Mouse (Mus musculus): ENCODE data around the gene Hist1h2af. TPM values are rescaled to one million over a fixed set of nuclear protein-coding genes. Genes with fewer than 3 reads are reported as not detected.
A peak's percentile ranks its signal among the peaks of the same experiment; 100 is the strongest.
"Not testable (repeated sequence)": the region's sequence is repeated elsewhere in the genome, so short reads cannot be mapped to it uniquely, and the experiment has no call there.

Hist1h2af gene
- polyA plus RNA-seq, 1 experiment from 2014 or later: 4.3 TPM

GRCm38 (mm10) chr13:23575271-23575851, 41.7 kb downstream of the Hist1h2af start, which contains the start of gene Hist1h3d:
TSS of gene Hist1h3d (plus strand) at chr13:23575763.
- peak within 1 kb of the TSS; percentile 79 for H3K9ac ChIP-seq (replicated peaks; ENCODE audit: low read length)
- ATAC-seq (ENCODE audit: low FRiP score, low TSS enrichment): peak; percentile 69
- no peaks in the 10 kb centered on the region for H3K36me3 ChIP-seq (ENCODE audit: insufficient read depth, low read length)
- H3K27me3 ChIP-seq (ENCODE audit: insufficient read depth, low read length): no peaks in the 10 kb centered on the region
- peaks cover 15% of the 10 kb centered on the region for H3K4me1 ChIP-seq (ENCODE audit: insufficient read depth, low read length)
- H3K4me3 ChIP-seq (ENCODE audit: low read length): peak within 1 kb of the TSS; percentile 54
- under 1% methylated on average over 17 of the region's 18 CpGs for WGBS
- peak within 1 kb of the TSS; percentile 61 for H3K4me2 ChIP-seq (replicated peaks; ENCODE audit: low read depth, low read length)
- H3K27ac ChIP-seq (ENCODE audit: low read length): peak within 1 kb of the TSS; percentile 89
- H3K9me3 ChIP-seq (ENCODE audit: low read length): no peaks in the 10 kb centered on the region

GRCm38 (mm10) chr13:23575864-23576313, 42.2 kb downstream of the Hist1h2af start:
- ATAC-seq (ENCODE audit: low FRiP score, low TSS enrichment); H3K36me3 ChIP-seq (ENCODE audit: insufficient read depth, low read length); H3K27me3 ChIP-seq (ENCODE audit: insufficient read depth, low read length); H3K9me3 ChIP-seq (ENCODE audit: low read length): not testable (repeated sequence)
- Histone ChIP-seq H3K27ac (ENCODE audit: low read length) (peak overlapping the region; percentile 89), H3K9ac (replicated peaks; ENCODE audit: low read length) (peak overlapping the region; percentile 79), H3K4me3 (ENCODE audit: low read length) (peak overlapping the region; percentile 54), H3K4me1 (ENCODE audit: insufficient read depth, low read length) (peaks cover 15% of the 10 kb centered on the region), H3K4me2 (replicated peaks; ENCODE audit: low read depth, low read length) (peak overlapping the region; percentile 61)
- under 1% methylated on average over 8 of the region's 40 CpGs for WGBS

- peak overlapping the region; percentile 61 for H3K4me2 ChIP-seq (replicated peaks; ENCODE audit: low read depth, low read length)
- peak overlapping the region; percentile 54 for H3K4me3 ChIP-seq (ENCODE audit: low read length)
- peaks cover 15% of the 10 kb centered on the region for H3K4me1 ChIP-seq (ENCODE audit: insufficient read depth, low read length)
- WGBS: 7% methylated on average over 7 of the region's 7 CpGs
- H3K27ac ChIP-seq (ENCODE audit: low read length): peak overlapping the region; percentile 89
- ATAC-seq (ENCODE audit: low FRiP score, low TSS enrichment): no peak
- no peaks in the 10 kb centered on the region for H3K36me3 ChIP-seq (ENCODE audit: insufficient read depth, low read length)
- peak overlapping the region; percentile 79 for H3K9ac ChIP-seq (replicated peaks; ENCODE audit: low read length)
- no peaks in the 10 kb centered on the region for H3K9me3 ChIP-seq (ENCODE audit: low read length)
- H3K27me3 ChIP-seq (ENCODE audit: insufficient read depth, low read length): no peaks in the 10 kb centered on the region
Observed at GRCm38 (mm10) chr13:23576351-23576881, 42.7 kb downstream of the Hist1h2af start.

- Histone ChIP-seq H3K9ac (replicated peaks; ENCODE audit: low read length) (peak overlapping the region; percentile 79), H3K36me3 (ENCODE audit: insufficient read depth, low read length) (no peaks in the 10 kb centered on the region), H3K27me3 (ENCODE audit: insufficient read depth, low read length) (no peaks in the 10 kb centered on the region), H3K27ac (ENCODE audit: low read length) (peak overlapping the region; percentile 89), H3K4me1 (ENCODE audit: insufficient read depth, low read length) (peaks cover 19% of the 10 kb centered on the region), H3K4me2 (replicated peaks; ENCODE audit: low read depth, low read length) (peak overlapping the region; percentile 61), H3K9me3 (ENCODE audit: low read length) (no peaks in the 10 kb centered on the region), H3K4me3 (ENCODE audit: low read length) (peak overlapping the region; percentile 54)
- 38% methylated on average over 6 of the region's 6 CpGs for whole genome bisulfite sequencing
- no peak for ATAC-seq (ENCODE audit: low FRiP score, low TSS enrichment)
Observed at GRCm38 (mm10) chr13:23576906-23577639, 43.4 kb downstream of the Hist1h2af start.

GRCm38 (mm10) chr13:23577835-23578234, 44.1 kb downstream of the Hist1h2af start:
- Histone ChIP-seq H3K9ac (replicated peaks; ENCODE audit: low read length) (no peak overlapping the region), H3K4me2 (replicated peaks; ENCODE audit: low read depth, low read length) (no peak overlapping the region), H3K4me1 (ENCODE audit: insufficient read depth, low read length) (peaks cover 22% of the 10 kb centered on the region), H3K4me3 (ENCODE audit: low read length) (no peak overlapping the region), H3K27me3 (ENCODE audit: insufficient read depth, low read length) (no peaks in the 10 kb centered on the region), H3K36me3 (ENCODE audit: insufficient read depth, low read length) (no peaks in the 10 kb centered on the region), H3K27ac (ENCODE audit: low read length) (no peak overlapping the region), H3K9me3 (ENCODE audit: low read length) (no peaks in the 10 kb centered on the region)
- no peak for ATAC-seq (ENCODE audit: low FRiP score, low TSS enrichment)
- WGBS: 94% methylated on average over 1 of the region's 1 CpGs

GRCm38 (mm10) chr13:23581408-23582218, 47.9 kb downstream of the Hist1h2af start, which contains the start of gene Hist1h4d:
TSS of gene Hist1h4d (plus strand) at chr13:23581598.
- Histone ChIP-seq H3K27ac (ENCODE audit: low read length) (peak within 1 kb of the TSS; percentile 92), H3K4me3 (ENCODE audit: low read length) (peak within 1 kb of the TSS; percentile 65), H3K9me3 (ENCODE audit: low read length) (no peaks in the 10 kb centered on the region), H3K4me2 (replicated peaks; ENCODE audit: low read depth, low read length) (peak within 1 kb of the TSS; percentile 71), H3K27me3 (ENCODE audit: insufficient read depth, low read length) (no peaks in the 10 kb centered on the region), H3K4me1 (ENCODE audit: insufficient read depth, low read length) (peaks cover 37% of the 10 kb centered on the region), H3K36me3 (ENCODE audit: insufficient read depth, low read length) (no peaks in the 10 kb centered on the region), H3K9ac (replicated peaks; ENCODE audit: low read length) (peak within 1 kb of the TSS; percentile 79)
- ATAC-seq (ENCODE audit: low FRiP score, low TSS enrichment): peak; percentile 93
- 0% methylated on average over 43 of the region's 43 CpGs for WGBS

- Histone ChIP-seq H3K27ac (ENCODE audit: low read length) (peak overlapping the region; percentile 92), H3K4me2 (replicated peaks; ENCODE audit: low read depth, low read length) (peak overlapping the region; percentile 71), H3K9ac (replicated peaks; ENCODE audit: low read length) (peak overlapping the region; percentile 79), H3K36me3 (ENCODE audit: insufficient read depth, low read length) (no peaks in the 10 kb centered on the region), H3K4me1 (ENCODE audit: insufficient read depth, low read length) (peaks cover 35% of the 10 kb centered on the region), H3K4me3 (ENCODE audit: low read length) (peak overlapping the region; percentile 65), H3K9me3 (ENCODE audit: low read length) (no peaks in the 10 kb centered on the region), H3K27me3 (ENCODE audit: insufficient read depth, low read length) (no peaks in the 10 kb centered on the region)
- WGBS: 6% methylated on average over 6 of the region's 6 CpGs
- ATAC-seq (ENCODE audit: low FRiP score, low TSS enrichment): no peak
Observed at GRCm38 (mm10) chr13:23582219-23583056, 48.7 kb downstream of the Hist1h2af start.

GRCm38 (mm10) chr13:23583387-23584068, 49.8 kb downstream of the Hist1h2af start:
- H3K36me3 ChIP-seq (ENCODE audit: insufficient read depth, low read length): no peaks in the 10 kb centered on the region
- H3K4me3 ChIP-seq (ENCODE audit: low read length): no peak overlapping the region
- no peaks in the 10 kb centered on the region for H3K9me3 ChIP-seq (ENCODE audit: low read length)
- peak overlapping the region; percentile 92 for H3K27ac ChIP-seq (ENCODE audit: low read length)
- H3K4me2 ChIP-seq (replicated peaks; ENCODE audit: low read depth, low read length): peak overlapping the region; percentile 7; the same call in 1 of the 2 replicates
- peak overlapping the region; percentile 7; the same call in 1 of the 2 replicates for H3K9ac ChIP-seq (replicated peaks; ENCODE audit: low read length)
- no peak for ATAC-seq (ENCODE audit: low FRiP score, low TSS enrichment)
- no peaks in the 10 kb centered on the region for H3K27me3 ChIP-seq (ENCODE audit: insufficient read depth, low read length)
- peaks cover 35% of the 10 kb centered on the region for H3K4me1 ChIP-seq (ENCODE audit: insufficient read depth, low read length)

Measured in kidney, embryonic 16.5 days (tissue).